Mouse (Mus musculus) liver, embryonic 12.5 days (tissue): ENCODE results near the gene Cnr1. TPM values are rescaled to one million over a fixed set of nuclear protein-coding genes. Genes with fewer than 3 reads are reported as not detected.

Experiments
- ATAC-seq: fragments of 200-750 bp; cut with Nextera tagmentation; 2 replicates; pipeline ENCODE4 v1.8.0; 2017; ENCODE audit warnings: moderate number of reproducible peaks, mild to moderate bottlenecking, moderate library complexity
- H3K27ac ChIP-seq: fragments of 300-500 bp; sonication (generic); 2 replicates; pipeline ENCODE4 v1.5.1; 2016; ENCODE audit warnings: mild to moderate bottlenecking
- H3K27me3 ChIP-seq: fragments of 300-500 bp; sonication (generic); replicated peaks from 2 replicates; pipeline ENCODE4 v1.6.1; 2016; ENCODE audit warnings: mild to moderate bottlenecking, moderate library complexity
- H3K36me3 ChIP-seq: fragments of 300-500 bp; sonication (generic); 2 replicates; pipeline ENCODE4 v1.6.1; 2016; ENCODE audit warnings: mild to moderate bottlenecking, moderate library complexity
- H3K4me1 ChIP-seq: fragments of 300-500 bp; sonication (generic); 2 replicates; pipeline ENCODE4 v1.6.1; 2016
- H3K4me2 ChIP-seq: fragments of 300-500 bp; sonication (generic); 2 replicates; pipeline ENCODE4 v1.6.1; 2016; ENCODE audit warnings: mild to moderate bottlenecking, moderate library complexity
- H3K4me3 ChIP-seq: fragments of 300-500 bp; sonication (generic); 2 replicates; pipeline ENCODE4 v1.5.1; 2016; ENCODE audit warnings: mild to moderate bottlenecking, moderate library complexity
- H3K9ac ChIP-seq: fragments of 300-500 bp; sonication (generic); 2 replicates; pipeline ENCODE4 v1.6.1; 2016; ENCODE audit warnings: mild to moderate bottlenecking, moderate library complexity
- H3K9me3 ChIP-seq: fragments of 300-500 bp; sonication (generic); replicated peaks from 2 replicates; pipeline ENCODE4 v1.6.1; 2016; ENCODE audit warnings: mild to moderate bottlenecking, moderate library complexity
- WGBS: fragments of 180-500 bp; shearing (Covaris S2); methylation state at CpG from one replicate; pipeline ENCODE4 v1.1.7; 2016; ENCODE audit not compliant: insufficient replicate concordance; 5-methylcytosine and 5-hydroxymethylcytosine counted together
- polyA plus RNA-seq: library from polyadenylated mRNA; unstranded; fragments of >200 nt; fragmentation: Nextera tagmentation; extraction: Ambion mirVana; gene quantifications from 2 replicates; pipeline ENCODE4 v1.2.1, GENCODE M21; 2016

The Cnr1 gene
- polyA plus RNA-seq, 1 experiment from 2014 or later: 0.26 TPM

- no peaks in the 10 kb centered on the region for H3K4me1 ChIP-seq
- no peaks in the 10 kb centered on the region for H3K27me3 ChIP-seq
- H3K36me3 ChIP-seq: no peaks in the 10 kb centered on the region
- WGBS: 84% methylated on average over 13 of the region's 13 CpGs
- ATAC-seq: no peak
- no peak overlapping the region for H3K9ac ChIP-seq
- H3K9me3 ChIP-seq: no peaks in the 10 kb centered on the region
- no peak overlapping the region for H3K27ac ChIP-seq
- H3K4me2 ChIP-seq: no peak overlapping the region
- no peak overlapping the region for H3K4me3 ChIP-seq
Measured at GRCm38 (mm10) chr4:33943936-33944335, 19.5 kb downstream of the Cnr1 start.

- H3K4me2 ChIP-seq: no peak overlapping the region
- 59% methylated on average over 2 of the region's 2 CpGs for WGBS
- no peaks in the 10 kb centered on the region for H3K4me1 ChIP-seq
- H3K9me3 ChIP-seq: no peaks in the 10 kb centered on the region
- H3K27me3 ChIP-seq: no peaks in the 10 kb centered on the region
- no peak overlapping the region for H3K9ac ChIP-seq
- no peaks in the 10 kb centered on the region for H3K36me3 ChIP-seq
- ATAC-seq: no peak
- H3K4me3 ChIP-seq: no peak overlapping the region
- H3K27ac ChIP-seq: no peak overlapping the region
Measured at GRCm38 (mm10) chr4:33945742-33946141, 21.3 kb downstream of the Cnr1 start.

- Histone ChIP-seq H3K4me2 (no peak overlapping the region), H3K4me3 (no peak overlapping the region), H3K9ac (no peak overlapping the region), H3K27me3 (no peaks in the 10 kb centered on the region), H3K4me1 (no peaks in the 10 kb centered on the region), H3K27ac (no peak overlapping the region), H3K36me3 (no peaks in the 10 kb centered on the region), H3K9me3 (no peaks in the 10 kb centered on the region)
- no peak for ATAC-seq
- 83% methylated on average over 3 of the region's 3 CpGs for WGBS
Measured at GRCm38 (mm10) chr4:33947584-33947983, 23.2 kb downstream of the Cnr1 start.

- no peaks in the 10 kb centered on the region for H3K36me3 ChIP-seq
- H3K4me2 ChIP-seq: no peak overlapping the region
- no peaks in the 10 kb centered on the region for H3K4me1 ChIP-seq
- WGBS: 34% methylated on average over 3 of the region's 3 CpGs
- no peak overlapping the region for H3K27ac ChIP-seq
- H3K27me3 ChIP-seq: no peaks in the 10 kb centered on the region
- no peak overlapping the region for H3K9ac ChIP-seq
- ATAC-seq: no peak
- H3K9me3 ChIP-seq: no peaks in the 10 kb centered on the region
- H3K4me3 ChIP-seq: no peak overlapping the region
Measured at GRCm38 (mm10) chr4:33957398-33957797, 33.0 kb downstream of the Cnr1 start.

- H3K27ac ChIP-seq: no peak overlapping the region
- H3K4me1 ChIP-seq: no peaks in the 10 kb centered on the region
- no peaks in the 10 kb centered on the region for H3K27me3 ChIP-seq
- no peaks in the 10 kb centered on the region for H3K9me3 ChIP-seq
- H3K4me3 ChIP-seq: no peak overlapping the region
- no peak for ATAC-seq
- H3K9ac ChIP-seq: no peak overlapping the region
- 50% methylated on average over 3 of the region's 3 CpGs for whole genome bisulfite sequencing
- H3K36me3 ChIP-seq: no peaks in the 10 kb centered on the region
- H3K4me2 ChIP-seq: no peak overlapping the region
Measured at GRCm38 (mm10) chr4:33958515-33958914, 34.1 kb downstream of the Cnr1 start.

- Histone ChIP-seq H3K4me1 (no peaks in the 10 kb centered on the region), H3K27me3 (no peaks in the 10 kb centered on the region), H3K27ac (no peak overlapping the region), H3K36me3 (no peaks in the 10 kb centered on the region), H3K4me2 (no peak overlapping the region), H3K9ac (no peak overlapping the region), H3K9me3 (no peaks in the 10 kb centered on the region), H3K4me3 (no peak overlapping the region)
- no peak for ATAC-seq
- 73% methylated on average over 6 of the region's 6 CpGs for WGBS
Measured at GRCm38 (mm10) chr4:33959841-33960240, 35.4 kb downstream of the Cnr1 start.

- WGBS: 50% methylated on average over 3 of the region's 3 CpGs
- Histone ChIP-seq H3K27me3 (no peaks in the 10 kb centered on the region), H3K9ac (no peak overlapping the region), H3K9me3 (no peaks in the 10 kb centered on the region), H3K4me3 (no peak overlapping the region), H3K4me1 (no peaks in the 10 kb centered on the region), H3K36me3 (no peaks in the 10 kb centered on the region), H3K4me2 (no peak overlapping the region), H3K27ac (no peak overlapping the region)
- ATAC-seq: no peak
Measured at GRCm38 (mm10) chr4:33970726-33971125, 46.3 kb downstream of the Cnr1 start.

GRCm38 (mm10) chr4:33988466-33989089, 64.2 kb downstream of the Cnr1 start:
- H3K4me1 ChIP-seq: no peaks in the 10 kb centered on the region
- WGBS: 42% methylated on average over 5 of the region's 5 CpGs
- H3K9me3 ChIP-seq: no peaks in the 10 kb centered on the region
- no peak overlapping the region for H3K27ac ChIP-seq
- H3K36me3 ChIP-seq: no peaks in the 10 kb centered on the region
- H3K4me2 ChIP-seq: no peak overlapping the region
- no peak overlapping the region for H3K9ac ChIP-seq
- no peak overlapping the region for H3K4me3 ChIP-seq
- H3K27me3 ChIP-seq: no peaks in the 10 kb centered on the region
- no peak for ATAC-seq

GRCm38 (mm10) chr4:33992687-33993086, 68.3 kb downstream of the Cnr1 start:
- Histone ChIP-seq H3K9ac (no peak overlapping the region), H3K4me1 (no peaks in the 10 kb centered on the region), H3K27ac (no peak overlapping the region), H3K27me3 (no peaks in the 10 kb centered on the region), H3K9me3 (no peaks in the 10 kb centered on the region), H3K36me3 (no peaks in the 10 kb centered on the region), H3K4me2 (no peak overlapping the region), H3K4me3 (no peak overlapping the region)
- ATAC-seq: no peak
- 57% methylated on average over 2 of the region's 3 CpGs for WGBS

GRCm38 (mm10) chr4:33996382-33996781, 72.0 kb downstream of the Cnr1 start:
- no peak overlapping the region for H3K4me3 ChIP-seq
- no peaks in the 10 kb centered on the region for H3K4me1 ChIP-seq
- ATAC-seq: no peak
- H3K36me3 ChIP-seq: no peaks in the 10 kb centered on the region
- no peak overlapping the region for H3K27ac ChIP-seq
- no peak overlapping the region for H3K9ac ChIP-seq
- H3K9me3 ChIP-seq: no peaks in the 10 kb centered on the region
- no peak overlapping the region for H3K4me2 ChIP-seq
- H3K27me3 ChIP-seq: no peaks in the 10 kb centered on the region

Other genes starting within 250 kb of the Cnr1 start
- 0.26 and 0.36 TPM in 2 replicates for gene Spaca1, start 125.6 kb downstream of the Cnr1 start, polyA plus RNA-seq